Mouse (Mus musculus) ovary, postnatal 36 days (tissue): ENCODE data around the gene Stau1.
"Not testable (repeated sequence)": the region's sequence is repeated elsewhere in the genome, so short reads cannot be mapped to it uniquely, and the experiment has no call there.

Source experiments
- DNase-seq: peaks from one replicate; pipeline ENCODE4 v3.0.0; 2022; ENCODE audit warnings: low spot score, mixed read lengths

Gene Stau1

DNA sequence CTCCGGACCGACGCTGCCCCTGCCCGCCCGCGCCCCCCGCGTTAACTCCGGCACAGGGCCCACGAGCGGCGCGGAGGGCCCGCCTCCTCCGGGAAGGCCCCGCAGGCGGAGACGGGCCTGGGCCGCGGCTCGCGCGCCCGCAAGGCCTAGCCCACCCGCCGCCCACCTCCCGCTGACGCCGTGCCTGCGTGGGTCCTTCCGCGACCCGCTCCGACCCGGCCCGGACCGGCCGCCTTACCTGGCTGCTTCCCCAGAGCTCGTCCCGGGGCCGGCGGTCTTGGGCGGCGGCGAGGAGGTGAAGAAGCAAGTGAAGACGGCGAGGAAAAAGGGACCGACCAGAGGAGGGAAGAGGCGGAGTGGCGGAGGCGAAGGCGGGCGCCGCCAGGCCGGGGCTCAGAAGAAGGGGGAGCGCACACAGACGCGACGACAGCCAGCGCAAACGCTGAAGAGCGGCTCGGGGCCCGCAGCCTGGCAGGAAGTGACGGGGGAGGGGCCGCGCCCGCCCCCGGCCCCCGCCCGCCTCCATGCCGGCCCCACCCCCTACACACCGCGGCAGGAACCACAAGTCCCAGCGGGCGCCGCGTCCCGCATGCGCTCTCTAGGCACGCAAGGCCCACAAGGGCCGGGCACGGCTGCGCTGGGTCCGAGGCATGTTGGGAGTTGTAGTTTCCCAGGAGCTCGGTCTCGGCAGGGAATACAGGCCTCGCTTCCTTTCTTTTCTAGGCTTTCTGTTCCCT is at the start of gene Stau1:
Gene Stau1, minus strand, starts transcription at position 504 of the 737 bp plus-strand sequence.
- peak; percentile 94 for DNase-seq

DNA sequence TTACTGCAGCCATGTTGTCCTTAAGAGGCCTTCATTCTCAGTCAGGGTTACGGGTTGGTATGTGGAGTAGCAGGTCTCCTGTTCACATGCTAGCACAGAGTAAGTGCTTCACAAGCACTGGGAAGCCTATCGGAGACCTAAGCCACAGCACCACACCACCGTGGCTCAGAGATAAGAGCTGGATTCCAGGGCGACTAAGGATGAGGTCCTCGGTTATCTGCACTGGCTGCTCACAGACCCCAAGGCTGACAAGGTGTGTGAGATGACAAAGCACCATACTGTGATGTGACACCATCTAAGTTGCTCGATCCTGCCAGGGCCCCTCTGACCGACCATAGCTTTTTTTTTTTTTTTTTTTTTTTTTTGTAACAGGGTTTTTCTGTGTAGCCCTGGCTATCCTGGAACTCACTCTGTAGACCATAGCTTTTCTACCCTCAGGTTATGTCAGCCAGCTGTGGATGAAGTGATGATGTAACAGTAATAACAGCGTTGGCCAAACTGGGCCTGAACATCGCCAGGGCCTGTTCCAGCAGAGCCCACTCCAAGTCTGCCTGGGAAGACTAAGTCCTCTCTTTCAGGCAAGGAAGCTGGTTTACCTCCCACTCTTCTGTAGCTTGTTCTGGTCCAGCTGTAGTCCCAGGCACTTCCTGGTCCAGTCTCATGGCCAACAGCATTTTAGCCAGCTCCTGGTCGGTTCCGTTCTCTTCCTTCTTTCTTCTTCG is 47.5 kb upstream of the Stau1 start:
- no peak for DNase-seq

DNA sequence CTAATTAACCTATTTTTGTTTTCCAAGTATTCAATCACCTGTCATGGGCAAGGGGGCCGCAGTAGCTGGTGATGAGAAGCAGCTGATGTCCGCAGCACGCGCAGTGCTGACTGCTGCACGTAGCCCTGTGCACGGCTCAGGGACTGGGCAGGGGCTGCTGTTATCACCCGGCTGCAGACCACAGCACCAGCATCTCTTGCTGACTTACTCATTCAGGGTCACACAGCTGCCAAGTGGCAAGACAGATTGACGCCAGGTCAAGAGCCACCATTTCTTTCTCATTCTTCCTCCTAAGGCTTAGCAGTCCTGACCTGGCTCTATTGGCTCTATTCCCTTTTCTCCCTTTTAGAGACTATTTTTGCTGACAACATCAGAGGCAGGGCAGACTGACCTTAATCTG is 43.3 kb upstream of the Stau1 start:
- no peak for DNase-seq

DNA sequence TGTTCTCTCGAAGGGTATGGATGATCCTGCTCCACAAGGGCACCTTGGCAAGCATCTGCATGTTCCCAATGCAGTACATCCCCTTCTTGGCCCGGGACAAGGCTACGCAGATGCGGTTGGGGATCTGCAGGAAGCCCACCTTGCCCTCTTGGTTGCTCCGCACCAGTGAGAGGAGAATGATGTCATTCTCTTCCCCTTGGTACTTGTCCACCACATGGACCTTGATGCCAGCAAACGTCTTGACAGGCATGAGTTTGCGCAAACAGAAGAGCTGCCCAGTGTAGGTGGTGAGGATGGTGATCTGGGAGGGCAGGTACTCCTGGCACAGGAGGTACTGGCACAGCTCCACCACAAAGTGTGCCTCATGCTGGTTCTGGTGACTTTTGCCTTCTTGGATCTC is 42.6 kb upstream of the Stau1 start:
- DNase-seq: no peak

DNA sequence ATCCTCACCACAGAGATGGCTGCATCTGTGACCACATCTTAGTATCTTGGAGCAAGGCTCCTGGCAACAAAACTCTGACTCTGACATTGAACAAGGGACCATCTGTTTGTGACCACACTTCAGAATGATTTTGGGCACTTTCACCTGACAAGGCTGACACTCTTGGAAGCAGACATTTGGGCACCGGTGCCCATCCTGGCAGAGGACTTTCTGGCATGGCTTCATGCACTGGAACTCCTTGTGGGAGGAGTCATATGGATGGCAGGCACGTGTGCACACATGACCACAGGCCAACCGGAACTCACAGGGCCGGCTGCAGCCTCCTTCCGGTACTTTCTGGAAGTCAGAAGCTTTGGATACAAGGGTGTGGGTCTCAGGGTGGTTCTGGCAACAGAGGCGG is 42.2 kb upstream of the Stau1 start:
- no peak for DNase-seq

DNA sequence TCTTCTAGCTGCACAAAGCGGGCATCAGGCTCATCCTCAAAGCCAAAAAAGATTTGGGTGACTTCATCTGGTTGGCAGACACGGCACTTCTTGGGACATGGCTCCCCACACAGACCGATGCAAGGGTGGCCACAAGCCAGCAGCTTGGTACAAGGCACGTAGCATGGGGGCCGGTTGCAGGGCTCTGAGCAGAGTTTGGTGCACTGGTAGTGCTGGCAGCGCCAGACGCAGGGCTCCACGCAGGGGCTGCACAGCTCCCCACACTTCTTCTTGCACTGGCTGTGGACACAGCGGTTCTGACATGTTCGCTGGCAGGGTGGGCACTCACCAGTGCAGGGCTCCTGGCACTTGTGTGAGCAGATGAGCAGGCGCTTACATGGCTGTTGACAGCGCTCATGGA is 41.6 kb upstream of the Stau1 start:
- DNase-seq: no peak

DNA sequence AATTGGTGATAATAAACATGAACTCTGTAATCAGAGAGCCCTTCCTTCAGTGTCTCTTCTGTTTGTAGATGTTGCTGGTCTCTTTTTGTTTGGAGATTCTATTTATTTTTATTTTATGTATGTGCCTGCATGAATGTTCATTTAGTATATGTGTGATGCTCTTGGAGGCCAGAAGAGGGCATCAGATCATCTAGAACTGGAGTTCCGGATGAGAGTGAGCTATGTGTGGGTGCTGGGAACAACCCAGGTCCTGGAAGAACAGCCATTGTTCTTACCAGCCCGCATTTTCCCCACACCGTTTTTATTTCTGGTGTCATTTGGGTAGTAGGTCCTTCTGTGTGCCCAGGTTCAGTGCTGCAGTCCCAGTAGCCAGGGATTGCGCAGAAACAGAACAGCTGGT is 34.4 kb upstream of the Stau1 start:
- DNase-seq: no peak

DNA sequence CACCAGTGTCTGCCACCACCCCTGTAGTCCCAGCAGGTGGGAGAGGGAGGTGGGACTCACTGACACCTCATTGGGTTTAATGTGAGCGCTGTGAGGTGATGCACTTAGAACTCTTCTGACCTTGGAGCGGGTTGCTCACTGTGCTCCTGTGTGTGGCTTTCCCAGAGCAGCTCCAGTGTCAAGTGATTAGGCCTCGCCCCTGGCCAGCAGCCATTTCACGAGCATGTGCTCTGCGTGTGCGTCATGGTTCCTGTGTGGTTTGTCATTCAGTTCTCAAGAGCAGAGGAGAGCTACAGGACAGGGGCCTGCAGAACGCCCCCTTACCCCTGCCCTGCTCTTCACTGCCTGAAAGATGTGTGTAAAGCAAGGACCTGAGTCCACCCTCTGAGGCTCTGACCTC is 32.5 kb upstream of the Stau1 start:
- no peak for DNase-seq

DNA sequence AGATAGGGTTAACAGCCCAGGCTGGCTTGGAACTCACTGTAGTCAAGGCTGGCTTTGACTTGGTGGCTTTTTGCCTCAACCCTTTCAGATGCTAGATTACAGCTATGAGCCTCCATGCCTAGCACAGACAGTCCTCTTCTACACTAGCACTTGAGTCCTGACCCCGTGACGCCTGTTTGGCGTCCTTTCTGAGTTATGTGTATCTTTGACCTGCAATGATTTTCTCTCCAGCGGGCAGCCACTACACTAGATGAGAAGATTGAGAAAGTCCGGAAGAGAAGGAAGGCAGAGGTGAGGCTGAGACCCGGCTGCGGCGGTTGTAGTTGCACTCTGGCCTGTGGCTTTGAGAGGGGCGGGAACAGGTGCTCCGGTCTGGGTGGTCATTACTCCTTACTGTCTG is 23.3 kb upstream of the Stau1 start:
- no peak for DNase-seq

DNA sequence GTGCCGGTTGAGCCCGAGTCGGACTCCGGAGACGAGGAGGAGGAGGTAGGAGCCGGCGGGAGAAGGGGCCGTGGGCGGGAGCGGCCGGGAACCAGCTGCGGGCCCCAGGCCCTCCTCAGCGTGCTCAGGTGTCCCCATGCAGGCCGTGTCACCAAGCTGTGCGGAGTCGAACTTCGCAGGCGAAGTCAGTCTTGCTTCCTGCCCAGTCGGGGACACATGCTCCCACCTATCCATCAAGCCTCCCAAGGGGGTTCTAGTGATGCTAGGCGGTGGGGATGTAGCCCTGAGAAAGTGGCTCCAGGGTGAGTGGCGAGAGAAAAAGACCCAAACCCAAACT is 19.3 kb upstream of the Stau1 start:
- no peak for DNase-seq

DNA sequence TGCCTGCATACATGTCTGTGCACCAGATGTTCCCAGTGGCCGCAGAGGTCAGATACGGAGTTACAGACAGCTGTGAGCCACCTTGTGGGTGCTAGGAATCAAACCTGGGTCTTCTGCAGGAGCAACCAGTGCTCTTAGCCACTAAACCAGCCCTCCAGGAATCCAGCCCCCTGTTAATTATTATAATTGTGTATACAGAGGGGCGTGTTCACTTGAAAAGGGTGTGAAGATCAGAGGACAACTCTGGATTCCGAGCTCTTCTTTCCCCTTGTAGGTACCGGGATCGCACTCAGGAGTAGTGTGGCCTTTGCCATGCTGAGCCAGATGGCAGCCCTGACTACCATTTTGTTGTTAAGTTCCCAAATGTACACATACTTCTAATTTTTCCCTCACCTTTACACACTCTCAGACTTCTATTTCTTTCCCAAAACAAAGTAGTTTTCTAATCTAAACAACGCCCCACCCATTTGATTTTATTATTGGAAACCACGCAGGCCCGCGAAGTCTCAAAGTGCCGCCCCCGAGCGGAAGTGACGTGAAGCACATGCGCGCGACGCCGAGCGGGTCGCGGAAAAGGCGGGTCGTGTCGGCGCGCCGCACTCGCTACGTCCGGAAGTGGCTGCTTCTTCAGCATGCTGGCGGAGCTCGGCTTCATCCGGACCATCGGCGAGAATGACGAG is 18.7 kb upstream of the Stau1 start, which contains the start of gene Ddx27:
Gene Ddx27, plus strand, starts transcription at position 492 of the 680 bp plus-strand sequence.
- peak; percentile 91 for DNase-seq

DNA sequence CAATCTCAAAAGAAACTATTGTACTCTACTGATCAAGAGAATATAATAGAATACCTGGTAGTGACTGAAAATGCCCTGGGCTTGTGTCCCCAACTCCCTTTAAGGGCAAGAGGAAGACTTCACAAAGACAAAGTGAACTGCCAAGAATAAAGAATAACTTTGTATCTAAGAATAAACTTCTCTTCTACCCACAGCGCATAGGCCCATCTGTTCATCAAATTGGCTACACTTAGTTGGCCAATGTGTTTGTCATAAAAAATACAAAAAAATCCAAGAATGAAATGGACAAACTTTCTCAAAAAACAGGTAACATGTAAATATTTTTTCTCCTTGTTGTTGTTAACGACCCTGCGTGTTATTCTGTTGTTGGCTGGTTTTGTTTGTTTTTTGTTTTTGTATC is 14.4 kb upstream of the Stau1 start:
- no peak for DNase-seq

DNA sequence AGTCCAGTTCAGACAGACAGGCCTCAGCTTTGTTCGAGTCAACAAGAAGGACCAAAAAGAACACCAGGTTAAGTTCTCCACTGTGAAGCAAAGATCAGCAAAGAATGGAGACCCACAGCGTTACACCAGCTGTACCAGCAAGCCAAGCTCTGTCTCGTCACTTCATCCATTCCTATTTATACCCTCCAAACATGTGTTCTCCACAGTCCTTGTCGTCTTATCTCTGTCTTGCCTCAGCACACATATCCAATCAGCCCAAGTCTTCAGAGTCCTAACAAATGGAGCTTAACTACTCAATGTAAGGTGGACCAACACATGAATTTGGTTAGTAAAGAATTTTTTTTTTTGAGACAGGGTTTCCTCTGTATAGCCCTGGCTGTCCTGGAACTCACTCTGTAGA is 13.4 kb upstream of the Stau1 start:
- DNase-seq: no peak

DNA sequence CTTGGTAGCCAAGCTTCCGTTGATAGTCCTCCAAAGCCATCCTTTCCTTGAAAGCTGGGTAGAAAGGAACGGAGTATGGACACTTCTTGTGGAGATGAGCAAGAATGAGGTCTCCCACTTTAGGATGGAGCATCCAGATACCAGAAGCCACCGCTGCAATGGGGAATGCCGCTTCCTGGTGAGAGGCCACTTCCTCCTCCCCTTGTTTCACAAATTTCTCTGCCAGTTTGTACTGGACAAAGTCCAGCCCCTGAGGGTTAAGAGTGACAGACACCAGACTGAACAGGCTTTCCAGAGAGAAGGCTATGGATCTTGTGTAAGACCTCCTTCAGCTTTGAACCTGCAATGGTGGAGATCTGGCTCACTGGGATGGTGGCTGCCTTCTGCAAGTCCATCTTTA is 11.5 kb upstream of the Stau1 start:
- not testable (repeated sequence) for DNase-seq

DNA sequence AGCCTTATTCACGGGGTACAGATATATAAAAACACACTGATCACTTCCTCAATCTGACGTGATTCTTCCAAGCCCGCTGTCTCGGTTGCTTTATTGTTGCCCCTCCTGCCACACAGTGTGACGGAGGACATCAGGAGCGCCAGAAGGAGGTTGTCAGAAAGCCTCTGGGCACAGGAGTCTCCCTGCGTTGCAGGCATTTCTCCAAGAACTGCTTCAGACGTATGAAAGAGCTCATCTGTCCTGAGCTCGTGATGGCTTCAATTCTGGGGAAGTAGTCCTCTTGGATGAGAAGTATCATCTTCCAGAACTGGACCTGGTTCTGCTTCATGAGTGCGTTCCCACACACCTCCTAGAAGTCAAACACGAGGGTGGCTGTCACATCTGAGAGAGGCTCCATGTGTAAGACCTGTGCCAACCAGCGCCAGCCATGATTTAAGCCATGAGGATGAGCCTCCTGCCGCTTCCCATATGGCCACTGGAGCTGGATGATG is 10.9 kb upstream of the Stau1 start:
- no peak for DNase-seq

DNA sequence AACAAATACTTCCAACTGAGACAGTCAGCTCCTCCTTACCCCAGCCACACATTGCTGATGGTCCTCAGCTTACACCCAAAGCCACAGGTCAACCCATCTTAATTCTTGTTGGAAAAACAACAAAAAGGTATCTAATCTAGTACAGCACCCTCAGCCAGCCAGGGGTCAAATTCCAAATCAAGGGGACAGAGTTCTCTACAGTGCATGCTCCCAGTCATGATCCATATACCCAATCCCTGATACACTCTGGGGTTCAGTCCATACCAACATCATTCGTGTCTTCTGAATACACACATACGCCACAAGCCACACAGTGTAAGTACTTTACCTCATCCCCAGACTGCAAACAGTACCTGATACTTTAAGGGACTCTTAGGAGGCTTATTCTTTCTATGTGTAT is 10.3 kb upstream of the Stau1 start:
- DNase-seq: no peak

DNA sequence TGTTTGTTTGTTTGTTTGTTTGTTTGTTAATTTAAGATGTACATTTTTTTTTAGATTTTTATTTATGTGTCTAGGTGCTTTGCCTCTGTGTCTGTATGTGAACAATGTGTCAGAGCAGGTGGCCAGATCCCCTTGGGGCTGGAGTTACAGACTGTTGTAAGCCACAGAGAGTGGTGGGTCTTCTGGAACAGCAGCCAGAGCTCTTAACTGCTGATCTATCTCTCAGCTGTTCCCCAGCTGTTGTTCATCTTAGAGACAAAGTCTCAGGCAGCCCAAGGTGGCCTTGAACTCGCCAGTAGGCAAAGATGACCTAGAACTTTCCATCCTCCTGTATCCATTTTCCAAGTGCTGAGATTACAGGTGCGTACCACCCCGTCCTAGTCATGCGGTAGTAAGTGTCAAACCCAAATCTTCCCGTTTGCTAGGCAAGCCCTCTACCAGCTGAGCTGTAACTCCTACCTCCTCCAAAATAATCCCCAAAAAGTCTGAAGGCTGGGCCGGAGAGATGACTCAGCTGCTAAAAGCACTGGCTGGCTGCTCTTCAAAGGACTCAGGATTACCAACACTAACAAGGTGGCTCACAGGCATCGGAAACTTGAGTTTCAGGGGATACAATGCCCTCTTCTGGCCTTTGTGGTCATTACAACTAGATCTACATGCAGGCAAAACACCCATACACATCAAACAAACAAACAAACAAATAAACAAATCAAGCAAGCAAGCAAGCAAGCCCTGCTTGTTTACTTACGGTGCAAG is 8.2 kb upstream of the Stau1 start:
- no peak for DNase-seq

DNA sequence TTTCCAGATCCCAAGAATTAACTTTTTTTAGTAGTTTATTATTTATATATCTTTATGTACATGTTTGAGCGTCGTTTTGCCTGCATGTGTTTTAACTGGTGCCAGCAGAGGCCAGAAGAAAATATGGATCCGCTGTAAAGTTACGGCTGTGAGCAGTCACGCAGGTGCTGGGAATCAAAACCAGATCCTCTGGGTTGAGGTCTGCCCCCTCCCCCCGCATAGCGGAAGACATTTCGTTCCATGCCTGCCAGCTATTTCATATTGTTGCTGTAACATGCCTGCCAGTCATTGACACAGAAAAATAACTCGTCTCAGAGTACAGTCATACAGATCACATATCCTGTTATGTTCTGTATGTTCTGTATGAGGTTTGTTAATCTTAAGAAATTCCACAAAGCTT is 5.4 kb upstream of the Stau1 start:
- no peak for DNase-seq

DNA sequence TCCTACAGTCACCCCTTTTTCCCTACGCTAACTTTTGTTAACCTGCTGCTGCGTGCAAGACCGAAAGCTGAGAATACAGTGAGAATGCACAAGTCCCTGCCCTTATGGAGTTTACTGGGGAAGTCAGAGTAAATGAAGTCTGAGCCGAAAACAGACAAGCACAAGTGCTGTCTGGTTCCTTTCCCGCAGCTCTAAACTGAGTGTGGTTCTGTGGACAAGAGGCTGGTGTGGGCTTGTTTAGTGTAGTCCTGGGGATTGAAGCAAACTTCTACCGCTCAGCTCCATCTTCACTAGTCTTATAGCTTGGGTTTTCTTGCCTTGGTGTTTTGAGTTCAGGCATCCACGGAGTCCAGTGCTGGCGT is 415 bp upstream of the Stau1 start:
- no peak for DNase-seq

DNA sequence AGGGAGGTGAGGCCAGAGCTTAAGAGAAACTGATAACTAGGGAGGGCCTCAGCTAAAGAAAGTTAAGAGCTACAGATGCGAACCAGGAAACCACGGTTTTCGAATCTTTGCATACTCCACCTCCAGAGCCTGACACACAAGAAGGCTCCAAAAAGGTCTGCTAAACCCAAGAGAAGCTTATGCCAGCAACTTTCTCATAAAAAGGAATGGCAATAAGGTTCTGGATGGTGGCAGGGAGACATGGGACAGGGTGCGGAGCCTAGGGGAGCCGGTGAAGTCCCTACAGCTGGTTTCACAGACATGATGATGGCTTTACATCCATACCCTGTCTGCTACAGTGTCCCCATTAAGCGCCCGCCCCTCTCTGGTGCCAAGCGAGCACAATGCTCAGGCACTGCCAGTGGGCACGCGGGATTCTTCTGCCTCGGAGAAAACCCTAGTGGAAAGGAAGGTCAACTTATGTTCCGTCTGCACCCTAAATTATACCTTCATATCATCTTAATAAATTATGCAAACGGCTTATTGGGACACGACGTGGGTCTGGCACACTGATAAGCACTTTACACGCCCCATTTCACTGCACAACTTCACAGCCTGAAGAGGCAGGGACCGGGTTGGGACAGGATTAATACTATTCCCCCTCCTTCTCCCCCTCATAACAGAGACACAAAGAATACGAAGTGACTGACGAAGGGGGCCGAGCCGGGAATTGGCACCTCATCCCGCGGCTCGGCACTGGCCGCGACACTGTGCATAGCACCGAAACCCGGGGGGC is 891 bp downstream of the Stau1 start:
- DNase-seq: peak; percentile 13

DNA sequence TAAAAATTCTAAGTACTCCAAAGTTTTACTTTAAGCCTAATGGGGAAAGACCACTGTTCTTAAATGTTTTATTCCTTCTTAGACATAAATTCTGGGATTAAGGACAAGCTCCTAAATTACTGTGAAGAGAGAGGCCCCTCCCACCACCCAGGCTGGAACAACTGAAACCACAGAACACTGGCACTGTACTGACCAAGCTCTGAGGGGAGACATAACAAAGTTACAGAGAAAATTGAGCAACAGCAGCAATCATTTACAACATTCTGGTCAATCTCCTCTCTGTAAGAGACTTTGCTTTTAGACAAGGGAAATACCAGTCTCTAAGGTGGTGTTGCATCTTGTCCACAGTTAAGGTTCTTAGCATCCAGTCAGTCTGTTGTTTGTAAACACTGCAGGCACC is 4.2 kb downstream of the Stau1 start:
- no peak for DNase-seq

DNA sequence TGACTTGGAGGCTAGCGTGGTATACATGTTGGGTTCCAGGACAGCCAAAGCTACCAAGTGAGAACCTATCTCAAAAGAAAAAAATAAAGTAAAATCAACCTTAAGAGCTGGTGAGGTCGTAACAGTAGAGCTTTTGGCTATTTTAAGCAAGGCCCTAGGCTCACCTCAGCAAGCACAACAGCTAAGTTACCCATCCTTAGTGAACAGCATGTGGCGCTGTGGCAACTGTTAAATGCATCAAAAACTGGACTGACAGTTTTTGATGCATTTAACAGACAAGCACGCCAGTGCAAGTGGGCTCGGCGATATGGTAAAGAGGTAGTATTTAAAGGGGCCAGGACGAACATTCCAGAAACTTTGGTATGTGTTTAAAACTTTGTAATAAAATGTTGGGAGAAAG is 5.2 kb downstream of the Stau1 start:
- DNase-seq: no peak
